Mouse (Mus musculus): ENCODE measurements around the gene Uvrag.

DNA sequence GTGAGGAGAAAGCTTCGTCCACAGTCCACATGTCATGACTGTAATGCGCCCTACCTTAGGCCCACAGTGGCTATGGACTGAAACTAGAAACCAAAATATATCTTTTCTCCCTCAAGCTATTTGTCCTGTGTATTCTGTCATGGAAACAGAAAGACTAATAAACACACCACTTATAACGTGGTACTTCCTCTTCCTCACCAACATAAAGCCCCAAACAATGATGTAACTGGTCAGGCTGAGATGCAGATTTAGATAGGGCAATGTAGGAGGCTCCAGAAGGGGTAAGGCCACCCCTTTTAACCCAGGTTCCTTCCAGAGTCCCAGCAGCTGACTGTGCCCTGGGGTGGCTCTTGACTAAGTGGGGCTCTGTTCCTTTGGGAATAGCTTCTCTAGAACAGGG, 91.0 kb downstream of the Uvrag start:
- TF ChIP-seq GATA1 (IDR thresholded peaks at IDR 0.05; ENCODE audit: borderline replicate concordance, low read length): no peak
- TF ChIP-seq FLI1 (IDR thresholded peaks at IDR 0.05; ENCODE audit: low read length): no peak
